Mouse (Mus musculus): ENCODE results near the gene Bpi. TPM values are rescaled to one million over a fixed set of nuclear protein-coding genes. Genes with fewer than 3 reads are reported as not detected.

The Bpi gene
- polyA plus RNA-seq, 1 experiment from 2014 or later, result not detected

Small RNA genes lying within 50 kb of the gene (microRNA-seq; reads per million reads assigned to microRNA genes)
- not detected for gene Mir7685

Other genes with a start within 250 kb of the Bpi start
- gene Tti1, start 229.7 kb upstream of the Bpi start, polyA plus RNA-seq (2016; fragmentation: Nextera tagmentation; extraction: Ambion mirVana), result 25.6 and 25.8 TPM in 2 replicates
- 46.2 and 56.2 TPM in 2 replicates for gene Rprd1b, start 229.6 kb upstream of the Bpi start, polyA plus RNA-seq (2016; fragmentation: Nextera tagmentation; extraction: Ambion mirVana)
- 9.9 and 11.1 TPM in 2 replicates for gene Tgm2, start 111.7 kb upstream of the Bpi start, polyA plus RNA-seq (2016; fragmentation: Nextera tagmentation; extraction: Ambion mirVana)
- gene D630003M21Rik, start 28.9 kb upstream of the Bpi start, polyA plus RNA-seq (2016; fragmentation: Nextera tagmentation; extraction: Ambion mirVana), result 8.2 and 8.9 TPM in 2 replicates
- gene Lbp, start 48.4 kb downstream of the Bpi start, polyA plus RNA-seq (2016; fragmentation: Nextera tagmentation; extraction: Ambion mirVana), result 3.9 and 5.0 TPM in 2 replicates
- 156 and 161 TPM in 2 replicates for gene Snhg11, start 117.5 kb downstream of the Bpi start, polyA plus RNA-seq (2016; fragmentation: Nextera tagmentation; extraction: Ambion mirVana)
- 24.3 and 24.4 TPM in 2 replicates for gene Ralgapb, start 151.8 kb downstream of the Bpi start, polyA plus RNA-seq (2016; fragmentation: Nextera tagmentation; extraction: Ambion mirVana)
- gene Adig, start 244.5 kb downstream of the Bpi start, polyA plus RNA-seq (2016; fragmentation: Nextera tagmentation; extraction: Ambion mirVana), result not detected in 2 replicates